Mouse (Mus musculus) spleen, postnatal 36 days (tissue): ENCODE data around the gene Ccdc71.

Experiments used
- DNase-seq, 2 experiments: peaks; one replicate each; pipeline ENCODE4 v3.0.0; 2022; ENCODE audit warnings: low spot score in 2 of 2, mixed read lengths in 1 of 2

Gene Ccdc71

GRCm38 (mm10) chr9:108460319-108461178 is at the start of gene Ccdc71:
TSS of gene Ccdc71 (plus strand) at chr9:108460527.
- DNase-seq = peak; percentile 78 to 83

DNA sequence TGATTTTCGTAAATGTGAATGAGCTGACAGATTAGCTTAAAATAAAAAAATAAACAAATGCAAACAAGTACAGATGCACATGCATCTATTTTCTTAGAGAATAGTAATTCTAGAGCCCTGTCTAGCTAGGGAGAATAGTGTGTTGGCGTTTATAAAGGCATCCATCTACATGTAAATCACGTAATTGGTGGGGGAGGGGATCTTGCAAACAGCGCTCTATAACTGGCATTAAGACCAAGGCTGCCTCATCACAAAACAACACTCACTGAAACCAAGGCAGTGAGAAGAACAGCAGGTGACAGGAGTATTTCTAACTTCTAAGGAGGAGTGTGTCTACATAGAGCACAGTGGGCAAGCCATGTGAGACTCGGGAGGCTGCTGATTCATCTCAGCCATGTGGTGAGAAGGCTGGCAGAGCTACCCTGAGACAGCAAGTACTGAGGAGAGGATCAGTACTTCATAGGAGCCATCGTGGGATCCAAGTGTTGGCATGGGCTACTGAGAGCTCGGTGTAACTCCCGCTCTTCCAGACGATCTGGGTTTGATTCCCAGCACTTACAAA is 48.9 kb upstream of the Ccdc71 start:
- DNase-seq = no peak

DNA sequence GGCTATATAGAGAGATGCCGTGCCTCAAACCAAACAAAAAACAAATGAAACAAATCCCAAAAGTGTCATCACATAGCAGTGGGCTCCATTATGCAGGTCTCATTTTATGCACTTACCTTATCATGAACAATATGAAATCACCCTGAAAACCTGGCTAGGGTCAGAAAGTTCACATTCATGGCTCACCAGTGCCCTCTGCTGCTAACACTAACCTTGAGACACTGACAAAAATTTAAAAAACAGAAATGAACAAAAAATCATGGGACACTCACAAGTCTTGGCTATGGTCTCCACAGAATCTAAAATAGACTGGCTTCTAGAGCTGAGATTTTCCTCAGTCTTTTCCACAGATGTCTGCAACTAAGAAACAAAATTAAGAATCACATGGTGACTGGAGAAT is 48.1 kb upstream of the Ccdc71 start:
- DNase-seq = no peak

DNA sequence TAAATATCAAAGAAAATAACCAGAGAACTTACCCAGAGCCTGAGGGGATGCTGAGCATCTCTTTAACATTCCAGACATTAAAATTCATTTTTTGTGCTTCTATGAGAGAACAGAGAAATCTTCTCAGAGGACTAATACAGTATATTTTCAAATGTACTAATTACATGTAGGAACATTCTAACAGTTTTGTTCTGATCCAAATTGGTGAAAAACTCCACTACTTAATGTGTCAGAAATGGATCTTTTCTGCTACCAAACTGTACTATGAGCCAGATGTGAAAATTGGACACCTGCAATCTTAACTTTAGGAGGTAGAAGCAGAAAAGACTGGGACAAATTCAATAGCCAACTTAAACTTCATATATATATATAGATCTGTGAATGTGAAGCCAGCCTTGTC is 31.9 kb upstream of the Ccdc71 start, which contains the start of gene Ccdc36:
Gene Ccdc36, minus strand, starts transcription at position 101 of the 400 bp plus-strand sequence.
- DNase-seq = no peak

GRCm38 (mm10) chr9:108431431-108432067 is 28.8 kb upstream of the Ccdc71 start:
- DNase-seq = no peak

GRCm38 (mm10) chr9:108436182-108436581 is 24.1 kb upstream of the Ccdc71 start, which contains the start of gene BC048562:
TSS of gene BC048562 (plus strand) at chr9:108436482.
- DNase-seq = no peak

GRCm38 (mm10) chr9:108439176-108439575 is 21.2 kb upstream of the Ccdc71 start:
- DNase-seq = no peak

DNA sequence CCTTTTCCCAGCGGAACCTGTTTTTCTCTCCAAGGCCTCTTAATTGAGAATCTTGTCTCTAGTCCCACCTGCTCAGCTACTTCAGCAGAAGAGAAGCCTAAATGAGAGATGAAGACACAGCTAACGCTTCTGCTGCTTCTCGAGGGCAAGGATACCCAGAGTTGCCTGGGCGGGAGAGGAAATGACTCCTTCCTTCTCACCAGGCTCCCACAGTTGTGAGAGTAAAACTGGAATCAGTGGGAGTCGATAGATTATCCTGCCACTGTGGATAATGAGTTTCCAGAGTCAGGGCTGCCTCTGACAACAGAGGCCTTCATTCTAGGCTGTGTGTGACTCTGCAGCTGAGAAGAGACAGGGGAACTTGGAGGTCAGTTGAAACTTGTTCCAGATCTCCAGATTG is 19.8 kb upstream of the Ccdc71 start:
- no peak for DNase-seq

GRCm38 (mm10) chr9:108441236-108441919 is 18.9 kb upstream of the Ccdc71 start:
- DNase-seq = no peak

- DNase-seq = peak in 1 of 2 experiments; percentile 14
Measured at GRCm38 (mm10) chr9:108445125-108445524, 15.2 kb upstream of the Ccdc71 start.

- DNase-seq = no peak
Measured at GRCm38 (mm10) chr9:108449860-108450259, 10.5 kb upstream of the Ccdc71 start.

- DNase-seq = no peak
Measured at GRCm38 (mm10) chr9:108450292-108451169, 9.8 kb upstream of the Ccdc71 start.

DNA sequence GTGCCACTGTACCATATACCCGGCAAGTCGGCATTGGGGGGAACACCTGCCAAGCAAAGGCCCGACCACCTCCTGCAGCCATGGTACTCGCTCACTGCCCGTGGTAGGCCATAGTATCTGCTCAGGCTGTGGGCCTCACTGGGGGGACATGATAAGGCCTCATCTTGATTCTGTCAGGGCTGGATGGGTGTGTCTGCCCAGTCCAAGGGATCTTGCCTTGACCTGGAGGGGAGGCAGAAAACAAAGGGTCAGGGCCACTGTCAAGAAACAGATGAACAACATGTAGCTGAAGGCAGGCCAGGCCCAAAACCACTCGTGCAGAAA is 9.2 kb upstream of the Ccdc71 start:
- no peak for DNase-seq

DNA sequence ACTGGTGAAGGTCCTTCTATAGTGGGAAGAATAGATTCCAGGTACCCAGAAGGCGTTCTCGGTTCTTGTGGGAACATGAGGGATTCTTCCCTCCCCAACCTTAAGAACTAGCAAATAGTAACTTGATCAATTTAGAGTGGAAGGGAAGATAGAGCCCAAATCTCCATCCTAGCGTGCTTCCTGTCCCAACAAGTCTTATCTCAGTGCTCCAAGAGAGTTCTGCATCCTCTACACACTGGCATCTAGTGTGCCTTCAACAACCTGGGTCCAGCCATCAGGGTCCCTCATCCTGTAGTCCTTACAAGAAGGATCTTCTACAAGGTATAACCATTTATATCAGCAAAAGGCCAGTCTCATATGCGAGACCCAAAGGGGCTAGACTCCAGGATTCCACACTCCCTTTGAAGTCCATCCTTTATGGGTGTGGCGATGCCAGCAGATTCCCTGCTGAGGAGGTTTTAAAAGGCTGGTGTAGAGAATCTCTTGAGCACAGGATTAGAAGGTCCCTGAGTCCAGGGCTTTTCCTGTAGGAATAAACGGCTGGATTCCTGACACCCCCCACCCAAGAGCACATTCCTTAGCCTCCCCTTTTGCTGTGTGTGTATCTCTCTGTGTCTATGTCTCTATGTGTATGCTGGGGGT is 8.7 kb upstream of the Ccdc71 start:
- no peak for DNase-seq

DNA sequence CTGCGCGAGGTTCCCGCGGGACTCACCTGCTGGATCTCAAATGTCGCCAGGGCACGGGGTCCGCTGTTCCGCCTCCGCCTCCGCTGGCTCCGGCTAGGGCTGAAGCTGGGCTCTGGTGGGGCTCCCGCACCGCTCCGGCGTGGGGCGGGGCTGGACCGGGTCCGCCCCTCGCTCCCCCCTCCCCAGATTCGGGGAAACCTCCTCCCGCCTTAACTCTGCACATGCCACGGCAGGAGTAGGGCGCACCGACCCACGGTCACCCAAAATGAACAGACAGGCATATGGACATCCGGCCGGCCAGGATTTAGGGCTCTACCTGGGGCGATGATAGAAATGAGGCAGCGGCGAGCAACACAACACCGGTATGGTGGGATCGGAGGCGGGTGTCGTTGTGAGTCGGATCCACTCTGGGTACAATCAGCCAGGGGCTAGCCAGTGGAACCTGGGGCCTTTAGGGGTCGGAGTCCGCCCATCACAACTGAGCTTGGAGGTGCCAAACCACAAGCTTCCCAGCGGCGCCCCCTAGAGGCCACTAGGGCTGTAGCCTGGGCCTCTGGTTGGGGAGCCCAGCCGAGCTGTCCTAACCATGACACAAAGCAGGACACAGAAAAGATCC is 7.9 kb upstream of the Ccdc71 start:
- DNase-seq = peak; percentile 73 to 79

DNA sequence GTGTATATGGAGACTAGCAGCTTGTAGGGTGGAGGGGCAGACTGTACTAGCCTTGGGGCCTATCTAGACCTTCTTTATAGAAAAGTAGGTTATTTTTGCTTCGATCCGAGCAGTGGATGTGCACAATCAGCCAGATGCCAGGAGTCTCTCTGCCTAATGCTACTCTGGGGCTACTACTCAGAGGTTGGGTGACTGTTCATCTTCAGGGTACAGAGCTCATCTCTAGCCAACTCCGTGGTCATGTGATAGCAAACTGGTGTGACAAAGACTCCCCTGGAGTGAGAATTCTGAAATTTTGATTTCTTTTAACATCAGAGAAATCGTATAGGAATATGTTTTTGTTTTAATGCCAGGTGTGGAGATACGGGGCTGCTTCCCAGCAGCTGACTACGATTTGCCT is 7.4 kb upstream of the Ccdc71 start:
- DNase-seq = no peak

DNA sequence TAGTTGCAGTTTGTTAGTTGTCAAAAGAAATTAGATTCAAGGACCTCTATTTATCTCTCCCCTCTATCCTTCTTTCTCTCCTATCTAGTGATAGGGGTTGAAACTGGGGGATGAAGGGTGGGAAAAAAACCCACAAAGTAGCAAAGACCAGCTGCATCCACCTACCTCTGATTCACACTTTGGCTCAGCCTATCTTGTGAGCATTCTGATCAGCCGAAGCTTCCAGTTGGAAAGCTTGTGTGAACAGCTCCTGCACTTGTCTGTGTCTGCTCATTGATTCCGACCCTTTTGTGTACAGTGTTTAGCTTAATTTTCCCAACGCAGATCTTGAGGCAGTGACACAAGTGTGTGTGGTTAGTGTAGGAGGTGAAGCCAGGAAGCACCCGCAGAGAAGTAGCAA is 6.9 kb upstream of the Ccdc71 start:
- no peak for DNase-seq

DNA sequence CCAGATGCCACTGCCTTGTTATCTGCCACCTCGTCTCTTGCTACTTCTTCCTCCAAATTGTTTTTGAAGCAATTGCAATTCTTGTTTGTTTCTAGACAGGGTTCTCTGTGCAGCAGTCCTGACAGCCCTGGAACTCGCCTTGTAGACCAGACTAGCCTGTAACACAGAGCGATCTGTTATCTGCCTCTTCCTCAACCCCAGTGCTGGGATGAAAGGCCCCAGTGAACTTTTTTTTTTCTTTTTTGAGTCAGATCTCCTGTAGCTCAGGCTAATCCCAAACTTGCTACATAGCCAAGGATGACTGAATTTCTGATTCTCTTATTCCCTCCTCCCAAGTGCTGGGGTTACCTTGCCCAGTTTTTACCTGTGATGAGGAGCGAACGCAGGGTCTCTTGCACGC is 5.9 kb upstream of the Ccdc71 start:
- DNase-seq = no peak

DNA sequence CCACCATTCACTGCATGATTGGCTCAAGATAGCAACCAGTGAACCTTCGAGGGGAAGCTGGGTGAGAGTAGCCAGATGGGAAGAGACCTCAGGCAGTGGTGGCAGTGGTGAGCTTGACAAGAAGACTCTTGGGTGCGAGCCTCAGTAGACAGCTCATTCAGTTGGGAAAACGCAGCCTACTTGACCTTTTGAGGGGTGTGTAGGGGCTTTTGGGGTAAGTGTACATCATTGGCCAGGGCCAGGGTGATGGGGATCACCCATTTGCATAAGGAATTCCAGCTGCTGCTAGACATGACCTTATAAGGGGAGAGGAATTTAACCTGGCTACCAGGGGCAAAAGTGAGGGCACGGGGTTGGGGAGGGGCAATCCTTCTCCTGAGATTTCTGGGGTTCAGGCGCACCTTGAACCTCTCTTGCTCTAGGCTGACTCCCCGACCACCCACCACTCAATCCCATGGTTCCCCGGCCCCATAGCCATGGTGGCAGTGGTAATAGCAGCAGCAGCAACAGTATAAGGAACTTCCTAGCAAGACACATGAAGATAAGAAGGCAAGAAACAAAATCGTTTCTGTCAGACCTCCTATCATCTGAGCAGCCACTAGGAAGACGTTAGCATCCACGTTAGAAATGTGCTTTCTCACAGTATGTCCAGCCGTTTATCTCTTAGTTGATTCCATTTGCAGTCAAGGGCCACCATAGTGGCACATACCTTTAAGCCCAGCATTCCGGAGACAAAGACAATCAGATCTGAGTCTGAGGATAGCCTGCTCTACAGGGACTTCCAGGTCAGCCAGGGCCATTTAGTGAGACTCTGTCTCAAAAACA is 4.4 kb upstream of the Ccdc71 start:
- DNase-seq = no peak
